Mouse (Mus musculus): ENCODE data around the gene Ube2z. TPM values are rescaled to one million over a fixed set of nuclear protein-coding genes. Genes with fewer than 3 reads are reported as not detected.

Ube2z gene
- polyA plus RNA-seq, 2 experiments: 10.7 to 15.7 TPM

- Histone ChIP-seq H3K27me3 (ENCODE audit: control insufficient read depth, insufficient read depth, low read length) (no peaks in the 10 kb centered on the region), H3K9me3 (ENCODE audit: control insufficient read depth, low read length) (no peaks in the 10 kb centered on the region), H3K4me2 (ENCODE audit: low read depth) (no peak overlapping the region), H3K36me3 (replicated peaks; ENCODE audit: control insufficient read depth, insufficient read depth, low read depth) (no peaks in the 10 kb centered on the region), H3K27ac (no peak overlapping the region), H3K9ac (replicated peaks) (no peak overlapping the region), H3K4me1 (replicated peaks; ENCODE audit: control insufficient read depth in 2 of 2, insufficient read depth in 2 of 2, low read length in 1 of 2) (peaks cover 8 to 10% of the 10 kb centered on the region in 2 experiments), H3K4me3 (ENCODE audit: insufficient read depth in 1 of 2, low read depth in 2 of 2, low read length in 2 of 2) (no peak overlapping the region)
- no peak for ATAC-seq (ENCODE audit: insufficient read depth)
- DNase-seq (ENCODE audit: low read depth in 3 of 3, low spot score in 3 of 3): no peak
- TF ChIP-seq EP300 (IDR thresholded peaks at IDR 0.05; ENCODE audit: low read depth) (no peak), CTCF (IDR thresholded peaks at IDR 0.05; ENCODE audit: low read depth) (no peak)
- WGBS (ENCODE audit: insufficient replicate concordance): 66% methylated on average over 5 of the region's 5 CpGs
These were observed 15.5 kb upstream of the Ube2z start for GRCm38 (mm10) chr11:96080736-96081135.

- DNase-seq (ENCODE audit: low read depth in 3 of 3, low spot score in 3 of 3) (no peak), ATAC-seq (ENCODE audit: insufficient read depth) (no peak)
These were observed 11.3 kb upstream of the Ube2z start for GRCm38 (mm10) chr11:96076221-96077105.

GRCm38 (mm10) chr11:96075509-96076220, 10.5 kb upstream of the Ube2z start, which contains the start of gene Atp5g1:
Atp5g1 (minus strand) TSS chr11:96075670.
- Histone ChIP-seq H3K4me1 (replicated peaks; ENCODE audit: control insufficient read depth in 2 of 2, insufficient read depth in 2 of 2, low read length in 1 of 2) (peaks cover 8 to 15% of the 10 kb centered on the region in 2 experiments), H3K9me3 (ENCODE audit: control insufficient read depth, low read length) (no peaks in the 10 kb centered on the region), H3K4me2 (ENCODE audit: low read depth) (peak within 1 kb of the TSS; percentile 95), H3K9ac (replicated peaks) (peak within 1 kb of the TSS; percentile 84), H3K4me3 (ENCODE audit: insufficient read depth in 1 of 2, low read depth in 2 of 2, low read length in 2 of 2) (peak within 1 kb of the TSS; percentile 66 to 82), H3K36me3 (replicated peaks; ENCODE audit: control insufficient read depth, insufficient read depth, low read depth) (peaks cover 8% of the 10 kb centered on the region), H3K27ac (peak within 1 kb of the TSS; percentile 71), H3K27me3 (ENCODE audit: control insufficient read depth, insufficient read depth, low read length) (no peaks in the 10 kb centered on the region)
- ATAC-seq (ENCODE audit: insufficient read depth) (peak; percentile 94), DNase-seq (ENCODE audit: low read depth in 3 of 3, low spot score in 3 of 3) (peak; percentile 100)
- WGBS (ENCODE audit: insufficient replicate concordance): under 1% methylated on average over 37 of the region's 37 CpGs
- TF ChIP-seq CTCF (IDR thresholded peaks at IDR 0.05; ENCODE audit: low read depth): 0 out of 2 replicates have a peak, but pooled peaks have one; percentile 20
- peak; percentile 59; the same call in 1 of the 2 replicates for TF ChIP-seq EP300 (IDR thresholded peaks at IDR 0.05; ENCODE audit: low read depth)

More at GRCm38 (mm10) chr11:96076221-96077105, 11.3 kb upstream of the Ube2z start:
- Histone ChIP-seq H3K9me3 (ENCODE audit: control insufficient read depth, low read length) (no peaks in the 10 kb centered on the region), H3K4me1 (replicated peaks; ENCODE audit: control insufficient read depth in 2 of 2, insufficient read depth in 2 of 2, low read length in 1 of 2) (peaks cover 8 to 15% of the 10 kb centered on the region in 2 experiments), H3K27me3 (ENCODE audit: control insufficient read depth, insufficient read depth, low read length) (no peaks in the 10 kb centered on the region), H3K36me3 (replicated peaks; ENCODE audit: control insufficient read depth, insufficient read depth, low read depth) (peaks cover 8% of the 10 kb centered on the region), H3K4me2 (ENCODE audit: low read depth) (peak overlapping the region; percentile 95), H3K27ac (peak overlapping the region; percentile 66), H3K9ac (replicated peaks) (peak overlapping the region; percentile 59), H3K4me3 (ENCODE audit: insufficient read depth in 1 of 2, low read depth in 2 of 2, low read length in 2 of 2) (peak overlapping the region; percentile 65 to 82)
- 57% methylated on average over 13 of the region's 13 CpGs for WGBS (ENCODE audit: insufficient replicate concordance)
- TF ChIP-seq CTCF (IDR thresholded peaks at IDR 0.05; ENCODE audit: low read depth): no peak
- no peak for TF ChIP-seq EP300 (IDR thresholded peaks at IDR 0.05; ENCODE audit: low read depth)

DNA sequence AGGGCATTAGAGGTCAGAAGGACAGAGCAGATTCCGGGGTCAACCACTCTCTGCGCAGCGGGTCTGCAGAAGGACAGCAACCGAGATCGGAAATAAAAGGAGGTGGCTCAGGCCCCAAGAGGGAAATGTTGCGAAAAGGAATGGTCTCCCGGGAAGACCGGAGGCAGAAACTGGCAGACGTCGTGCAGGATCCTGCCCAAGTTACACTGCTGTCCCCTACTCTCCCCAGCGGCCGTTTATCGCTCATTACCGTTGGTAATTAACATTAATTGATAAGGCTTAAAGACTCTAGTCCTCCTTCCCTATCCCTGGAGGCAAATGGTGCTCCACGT, 10.0 kb upstream of the Ube2z start:
- peak; percentile 22 for ATAC-seq (ENCODE audit: insufficient read depth)

More for the DNA sequence above, 10.0 kb upstream of the Ube2z start:
- H3K4me3 ChIP-seq (ENCODE audit: insufficient read depth in 1 of 2, low read depth in 2 of 2, low read length in 2 of 2): peak overlapping the region; percentile 66 to 82
- no peaks in the 10 kb centered on the region for H3K9me3 ChIP-seq (ENCODE audit: control insufficient read depth, low read length)
- H3K27me3 ChIP-seq (ENCODE audit: control insufficient read depth, insufficient read depth, low read length): no peaks in the 10 kb centered on the region
- peak overlapping the region; percentile 71 for H3K27ac ChIP-seq
- TF ChIP-seq EP300 (IDR thresholded peaks at IDR 0.05; ENCODE audit: low read depth): no peak
- no peak for TF ChIP-seq CTCF (IDR thresholded peaks at IDR 0.05; ENCODE audit: low read depth)
- H3K9ac ChIP-seq (replicated peaks): peak overlapping the region; percentile 84
- peak overlapping the region; percentile 95 for H3K4me2 ChIP-seq (ENCODE audit: low read depth)
- H3K36me3 ChIP-seq (replicated peaks; ENCODE audit: control insufficient read depth, insufficient read depth, low read depth): peaks cover 8% of the 10 kb centered on the region
- no peak for DNase-seq (ENCODE audit: low read depth in 3 of 3, low spot score in 3 of 3)
- peaks cover 8 to 15% of the 10 kb centered on the region in 2 experiments for H3K4me1 ChIP-seq (replicated peaks; ENCODE audit: control insufficient read depth in 2 of 2, insufficient read depth in 2 of 2, low read length in 1 of 2)
- under 1% methylated on average over 15 of the region's 15 CpGs for WGBS (ENCODE audit: insufficient replicate concordance)

Measured in liver, embryonic 14.5 days (tissue).